Mouse (Mus musculus): ENCODE results near the gene Tdrd12. TPM values are rescaled to one million over a fixed set of nuclear protein-coding genes. Genes with fewer than 3 reads are reported as not detected.
A peak's percentile ranks its signal among the peaks of the same experiment; 100 is the strongest.
"Not testable (repeated sequence)": the region's sequence is repeated elsewhere in the genome, so short reads cannot be mapped to it uniquely, and the experiment has no call there.

Tdrd12 gene
- polyA plus RNA-seq, 1 experiment from 2014 or later: 0.53 TPM

DNA sequence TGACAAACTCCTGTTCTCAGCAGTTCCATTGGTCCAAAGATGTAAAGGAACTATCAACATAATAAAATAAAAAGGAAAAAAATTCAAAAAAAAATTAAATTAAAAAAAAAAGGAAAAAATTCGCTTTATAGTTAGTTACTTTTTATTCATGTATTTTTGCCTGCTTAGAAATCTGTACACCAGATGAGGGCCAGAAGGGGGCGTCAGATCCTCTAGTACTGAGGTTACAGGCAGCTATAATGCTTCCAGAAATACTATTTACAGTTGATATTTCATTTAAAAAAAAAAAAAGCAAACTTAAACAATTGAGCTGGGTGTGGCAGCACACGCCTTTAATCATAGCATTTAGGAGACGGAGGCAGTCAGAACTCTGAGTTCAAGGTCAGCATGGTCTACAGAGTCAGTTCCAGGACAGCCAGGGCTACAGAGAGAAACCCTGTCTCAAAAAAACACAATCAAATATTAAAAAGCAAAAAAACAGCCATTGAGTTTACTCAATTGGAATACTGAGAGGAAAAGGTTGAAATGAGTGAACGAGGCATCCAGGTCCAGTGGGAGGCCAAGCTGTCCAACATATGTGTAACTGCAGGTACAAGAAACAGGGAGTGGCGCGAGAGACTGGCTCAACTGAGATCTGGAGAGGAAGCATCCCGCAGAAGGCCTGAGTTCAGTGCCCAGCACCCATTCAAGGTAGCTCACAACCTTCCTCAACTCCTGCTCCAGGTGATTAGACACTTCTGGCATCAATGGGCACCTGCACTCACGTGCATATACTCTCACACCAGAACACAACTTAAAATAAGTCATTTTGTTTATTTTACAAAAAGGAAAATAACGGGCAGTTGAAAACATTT, 16.4 kb upstream of the Tdrd12 start:
- Histone ChIP-seq H3K27ac (no peak overlapping the region), H3K9me3 (no peaks in the 10 kb centered on the region), H3K9ac (no peak overlapping the region), H3K4me3 (no peak overlapping the region), H3K27me3 (replicated peaks) (no peaks in the 10 kb centered on the region), H3K4me2 (replicated peaks) (peak overlapping the region; percentile 93), H3K4me1 (peaks cover 7% of the 10 kb centered on the region; the same call in 1 of the 2 replicates), H3K36me3 (peaks cover 13% of the 10 kb centered on the region)
- ATAC-seq (ENCODE audit: low FRiP score, low read depth): no peak
- WGBS: 69% methylated on average over 10 of the region's 10 CpGs

GRCm38 (mm10) chr7:35545881-35546280, 8.3 kb upstream of the Tdrd12 start:
- WGBS: 32% methylated on average over 4 of the region's 4 CpGs
- H3K9me3 ChIP-seq: no peaks in the 10 kb centered on the region
- H3K27me3 ChIP-seq (replicated peaks): no peaks in the 10 kb centered on the region
- H3K4me2 ChIP-seq (replicated peaks): no peak overlapping the region
- H3K4me3 ChIP-seq: no peak overlapping the region
- H3K27ac ChIP-seq: no peak overlapping the region
- no peak overlapping the region for H3K9ac ChIP-seq
- H3K4me1 ChIP-seq: no peaks in the 10 kb centered on the region
- peaks cover 20% of the 10 kb centered on the region for H3K36me3 ChIP-seq
- ATAC-seq (ENCODE audit: low FRiP score, low read depth): no peak

DNA sequence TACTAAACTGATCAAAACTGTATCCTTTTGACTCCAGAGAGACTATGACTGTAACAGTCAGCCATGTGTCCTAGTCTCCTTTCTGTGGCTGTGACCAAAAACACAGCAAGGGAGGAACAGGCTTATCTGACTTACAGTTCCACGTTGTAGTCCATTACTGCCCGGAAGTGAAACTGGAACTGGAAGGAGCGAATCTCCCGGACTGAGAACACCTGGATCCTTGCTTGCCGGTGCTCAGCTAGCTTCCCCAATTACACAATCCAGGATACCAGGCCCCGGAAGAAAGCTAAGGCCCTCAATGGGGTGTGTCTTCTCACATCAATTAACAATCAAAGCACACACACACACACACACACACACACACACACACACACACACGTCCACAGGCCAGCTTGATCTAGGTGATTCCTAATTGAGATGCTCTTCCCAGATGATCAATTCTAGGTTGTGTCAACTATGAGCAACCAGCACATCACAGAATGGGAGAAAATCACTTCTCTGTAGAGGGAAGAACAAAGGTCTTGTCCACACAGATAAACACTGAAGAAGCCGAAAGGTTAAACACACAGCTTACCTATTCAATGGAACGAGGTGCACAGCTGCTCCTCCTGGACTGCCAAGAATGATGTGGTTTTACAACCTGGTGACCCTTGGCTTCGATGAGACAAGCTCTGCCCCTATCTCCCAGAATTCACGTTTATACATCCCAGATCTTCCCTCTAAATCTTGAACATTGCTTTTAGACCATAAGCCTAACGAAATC, 1.6 kb downstream of the Tdrd12 start:
- H3K27me3 ChIP-seq (replicated peaks): no peaks in the 10 kb centered on the region
- whole genome bisulfite sequencing: 82% methylated on average over 12 of the region's 12 CpGs
- no peak for ATAC-seq (ENCODE audit: low FRiP score, low read depth)
- no peak overlapping the region for H3K4me3 ChIP-seq
- no peaks in the 10 kb centered on the region for H3K9me3 ChIP-seq
- no peak overlapping the region for H3K27ac ChIP-seq
- no peaks in the 10 kb centered on the region for H3K36me3 ChIP-seq
- no peak overlapping the region for H3K4me2 ChIP-seq (replicated peaks)
- no peak overlapping the region for H3K9ac ChIP-seq
- no peaks in the 10 kb centered on the region for H3K4me1 ChIP-seq

DNA sequence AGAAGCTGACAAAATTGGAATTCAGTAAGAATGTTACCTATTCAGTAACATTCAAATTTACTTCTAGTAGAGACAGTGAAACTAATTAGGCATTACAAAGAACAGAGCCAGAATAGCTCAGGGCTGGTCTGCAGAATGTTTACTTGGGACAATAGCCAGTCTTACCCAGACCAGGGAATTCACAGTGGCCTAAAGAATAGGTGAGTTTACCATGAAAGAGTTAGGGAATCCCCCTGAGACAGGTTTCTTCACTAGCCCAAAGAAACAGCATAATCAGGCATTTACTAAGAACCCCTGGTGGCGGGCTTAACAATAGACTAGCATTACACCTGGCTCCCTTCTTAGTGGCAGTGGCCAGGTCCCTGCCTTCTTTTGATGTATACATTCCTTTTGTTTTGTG, 7.0 kb downstream of the Tdrd12 start:
- not testable (repeated sequence) for H3K9me3 ChIP-seq; ATAC-seq (ENCODE audit: low FRiP score, low read depth); H3K4me3 ChIP-seq; H3K4me2 ChIP-seq (replicated peaks); H3K4me1 ChIP-seq; H3K27me3 ChIP-seq (replicated peaks); H3K36me3 ChIP-seq; H3K9ac ChIP-seq; H3K27ac ChIP-seq
- 52% methylated on average over 1 of the region's 1 CpGs for WGBS

- Histone ChIP-seq H3K4me2 (replicated peaks) (no peak overlapping the region), H3K9ac (no peak overlapping the region), H3K4me3 (no peak overlapping the region), H3K9me3 (no peaks in the 10 kb centered on the region), H3K27ac (no peak overlapping the region), H3K36me3 (no peaks in the 10 kb centered on the region), H3K4me1 (no peaks in the 10 kb centered on the region), H3K27me3 (replicated peaks) (no peaks in the 10 kb centered on the region)
- ATAC-seq (ENCODE audit: low FRiP score, low read depth): no peak
- 77% methylated on average over 3 of the region's 3 CpGs for WGBS
Measured at GRCm38 (mm10) chr7:35530026-35530425, 7.5 kb downstream of the Tdrd12 start.

DNA sequence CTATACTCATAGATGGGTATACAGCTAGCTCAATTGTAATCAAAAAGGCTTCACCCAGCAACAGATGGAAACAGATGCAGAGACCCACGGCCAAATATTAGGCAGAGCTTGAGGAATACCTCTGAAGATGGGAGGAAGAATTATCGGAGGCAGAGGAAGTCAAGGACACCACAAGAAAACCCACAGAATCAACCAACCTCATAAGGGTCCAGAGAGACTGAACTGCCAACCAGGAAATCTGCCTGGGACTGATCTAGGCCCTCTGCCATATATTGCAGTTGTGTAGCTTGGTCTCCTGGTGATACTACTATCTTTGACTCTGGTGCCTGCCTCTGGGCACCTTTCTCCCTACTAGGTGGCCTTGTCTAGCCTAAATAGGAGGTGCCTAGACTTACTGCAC, 10.8 kb downstream of the Tdrd12 start:
- ATAC-seq (ENCODE audit: low FRiP score, low read depth): no peak
- Histone ChIP-seq H3K4me3 (no peak overlapping the region), H3K9ac (no peak overlapping the region), H3K27me3 (replicated peaks) (no peaks in the 10 kb centered on the region), H3K36me3 (no peaks in the 10 kb centered on the region), H3K9me3 (no peaks in the 10 kb centered on the region), H3K4me1 (no peaks in the 10 kb centered on the region), H3K4me2 (replicated peaks) (no peak overlapping the region), H3K27ac (no peak overlapping the region)
- 89% methylated on average over 2 of the region's 2 CpGs for WGBS

GRCm38 (mm10) chr7:35501995-35502394, 35.5 kb downstream of the Tdrd12 start:
- Histone ChIP-seq H3K4me3 (no peak overlapping the region), H3K9ac (no peak overlapping the region), H3K4me1 (no peaks in the 10 kb centered on the region), H3K27ac (no peak overlapping the region), H3K9me3 (no peaks in the 10 kb centered on the region), H3K4me2 (replicated peaks) (no peak overlapping the region), H3K36me3 (no peaks in the 10 kb centered on the region), H3K27me3 (replicated peaks) (no peaks in the 10 kb centered on the region)
- WGBS: 18% methylated on average over 4 of the region's 4 CpGs
- ATAC-seq (ENCODE audit: low FRiP score, low read depth): no peak

DNA sequence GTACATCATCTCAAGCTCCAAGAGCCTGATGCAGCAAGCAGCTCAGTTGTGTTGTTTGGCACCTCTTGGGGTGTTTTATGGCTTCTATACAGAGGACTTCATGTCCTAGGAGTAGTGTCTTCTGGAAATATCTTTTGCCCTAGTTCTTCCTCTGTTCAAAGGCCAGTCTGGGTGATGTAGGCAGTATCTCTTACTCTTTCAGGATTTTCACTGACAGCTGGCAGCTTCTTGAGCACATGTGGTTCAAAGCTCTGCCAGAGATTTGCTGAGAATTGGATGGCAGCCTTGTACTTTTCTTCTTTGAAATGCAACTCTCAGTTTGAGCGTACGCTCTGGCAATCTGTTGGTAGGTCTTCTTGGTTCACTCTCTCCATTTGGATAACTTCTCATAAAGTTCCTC, 40.0 kb downstream of the Tdrd12 start:
- H3K9me3 ChIP-seq: no peaks in the 10 kb centered on the region
- no peaks in the 10 kb centered on the region for H3K27me3 ChIP-seq (replicated peaks)
- no peaks in the 10 kb centered on the region for H3K36me3 ChIP-seq
- 99% methylated on average over 2 of the region's 2 CpGs for WGBS
- no peak overlapping the region for H3K4me2 ChIP-seq (replicated peaks)
- no peak overlapping the region for H3K27ac ChIP-seq
- ATAC-seq (ENCODE audit: low FRiP score, low read depth): no peak
- H3K9ac ChIP-seq: no peak overlapping the region
- no peaks in the 10 kb centered on the region for H3K4me1 ChIP-seq
- no peak overlapping the region for H3K4me3 ChIP-seq

DNA sequence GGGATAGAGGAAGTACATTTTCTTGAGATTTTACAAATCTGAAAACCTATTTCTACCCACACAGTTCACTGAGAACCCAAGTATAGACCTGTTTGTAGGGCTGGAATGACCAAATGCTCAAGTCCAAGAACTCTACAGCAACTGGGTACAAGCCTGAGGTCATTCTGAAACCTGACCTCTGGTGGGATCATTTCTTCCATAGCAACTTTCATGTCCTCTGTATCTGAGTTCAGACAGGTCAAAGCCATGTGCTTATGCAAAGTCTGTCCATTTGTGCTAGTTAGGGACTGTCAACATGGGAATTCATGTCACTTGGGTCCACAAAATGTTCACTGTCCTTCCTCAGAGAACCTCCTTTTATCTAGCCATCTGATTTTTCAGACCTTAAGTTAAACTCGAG, 46.5 kb downstream of the Tdrd12 start:
- no peak for ATAC-seq (ENCODE audit: low FRiP score, low read depth)
- WGBS: 75% methylated on average over 1 of the region's 1 CpGs
- no peaks in the 10 kb centered on the region for H3K4me1 ChIP-seq
- H3K9me3 ChIP-seq: no peaks in the 10 kb centered on the region
- no peaks in the 10 kb centered on the region for H3K36me3 ChIP-seq
- H3K27me3 ChIP-seq (replicated peaks): no peaks in the 10 kb centered on the region
- no peak overlapping the region for H3K27ac ChIP-seq
- H3K4me3 ChIP-seq: no peak overlapping the region
- no peak overlapping the region for H3K9ac ChIP-seq
- H3K4me2 ChIP-seq (replicated peaks): no peak overlapping the region

- Histone ChIP-seq H3K27me3 (replicated peaks) (no peaks in the 10 kb centered on the region), H3K9me3 (no peaks in the 10 kb centered on the region), H3K36me3 (no peaks in the 10 kb centered on the region), H3K4me2 (replicated peaks) (no peak overlapping the region), H3K4me3 (no peak overlapping the region), H3K9ac (no peak overlapping the region), H3K4me1 (no peaks in the 10 kb centered on the region), H3K27ac (no peak overlapping the region)
- WGBS: 93% methylated on average over 2 of the region's 2 CpGs
- ATAC-seq (ENCODE audit: low FRiP score, low read depth): no peak
Measured at GRCm38 (mm10) chr7:35490186-35490585, 47.4 kb downstream of the Tdrd12 start.

DNA sequence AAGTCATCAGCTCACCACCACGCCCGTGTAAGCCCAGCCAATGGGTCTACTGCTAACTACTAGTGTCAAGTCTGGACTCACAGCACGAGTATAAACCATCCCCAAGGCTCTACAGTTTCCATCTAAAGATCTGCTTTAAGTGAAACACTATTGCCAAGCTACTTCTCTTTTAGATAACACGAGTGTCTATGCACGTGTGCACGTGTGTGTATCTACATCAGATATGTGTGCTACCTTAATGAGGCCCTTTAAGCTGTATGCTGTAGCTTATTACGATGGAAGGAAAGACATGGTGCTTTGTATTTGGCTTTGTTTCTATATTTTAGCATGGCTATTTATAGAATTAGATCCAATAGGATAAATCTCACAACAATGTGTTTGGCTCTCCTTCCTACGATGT, 51.0 kb downstream of the Tdrd12 start:
- Histone ChIP-seq H3K36me3 (no peaks in the 10 kb centered on the region), H3K27me3 (replicated peaks) (no peaks in the 10 kb centered on the region), H3K27ac (no peak overlapping the region), H3K4me2 (replicated peaks) (no peak overlapping the region), H3K4me3 (no peak overlapping the region), H3K4me1 (no peaks in the 10 kb centered on the region), H3K9me3 (no peaks in the 10 kb centered on the region), H3K9ac (no peak overlapping the region)
- no peak for ATAC-seq (ENCODE audit: low FRiP score, low read depth)
- WGBS: 90% methylated on average over 8 of the region's 8 CpGs

DNA sequence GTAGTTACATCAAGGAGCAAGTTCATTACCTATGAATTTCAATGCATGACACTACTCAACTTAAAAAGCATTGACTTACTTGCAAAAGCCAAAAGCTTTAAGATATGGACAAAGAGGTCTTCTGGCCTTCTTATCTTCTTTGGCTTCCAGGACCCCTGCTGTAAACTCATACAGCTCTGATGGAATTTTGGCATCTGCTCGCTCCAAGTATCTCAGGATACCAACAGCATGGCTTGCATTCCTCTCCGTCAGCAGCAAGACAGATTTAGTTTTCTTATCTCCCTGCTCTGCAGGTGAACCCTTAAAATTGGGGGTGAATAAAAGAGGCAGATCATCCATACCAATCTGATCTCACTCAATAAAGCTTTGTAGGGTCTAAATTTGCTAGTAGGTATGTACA, 52.4 kb downstream of the Tdrd12 start:
- H3K36me3 ChIP-seq: no peaks in the 10 kb centered on the region
- no peaks in the 10 kb centered on the region for H3K27me3 ChIP-seq (replicated peaks)
- H3K4me2 ChIP-seq (replicated peaks): no peak overlapping the region
- H3K9me3 ChIP-seq: no peaks in the 10 kb centered on the region
- 90% methylated on average over 2 of the region's 2 CpGs for WGBS
- H3K27ac ChIP-seq: no peak overlapping the region
- no peaks in the 10 kb centered on the region for H3K4me1 ChIP-seq
- no peak for ATAC-seq (ENCODE audit: low FRiP score, low read depth)
- no peak overlapping the region for H3K9ac ChIP-seq
- H3K4me3 ChIP-seq: no peak overlapping the region

All from neural tube, embryonic 12.5 days (tissue).